Mouse (Mus musculus) ES-Bruce4 (cell line): Measurements from ENCODE around the gene Cdk17. TPM values are rescaled to one million over a fixed set of nuclear protein-coding genes. Genes with fewer than 3 reads are reported as not detected.

ENCODE experiments used
- H3K27ac ChIP-seq: 2 replicates; pipeline ENCODE4 v1.5.1; 2012; ENCODE audit warnings: low read length, inconsistent platforms; ENCODE audit not compliant: insufficient read depth
- H3K27me3 ChIP-seq: 2 replicates; pipeline ENCODE4 v1.6.1; 2012; ENCODE audit warnings: mild to moderate bottlenecking, low read length, inconsistent platforms; ENCODE audit not compliant: control insufficient read depth, poor library complexity, insufficient read depth, severe bottlenecking
- H3K36me3 ChIP-seq: 2 replicates; pipeline ENCODE4 v1.6.1; 2012; ENCODE audit warnings: inconsistent platforms, mild to moderate bottlenecking, low read length, moderate library complexity; ENCODE audit not compliant: control insufficient read depth, poor library complexity, insufficient read depth, severe bottlenecking
- H3K4me1 ChIP-seq: one replicate; pipeline ENCODE4 v1.8.1; 2011; ENCODE audit warnings: low read length; ENCODE audit not compliant: control insufficient read depth, insufficient read depth
- H3K4me3 ChIP-seq: 2 replicates; pipeline ENCODE4 v1.5.1; 2011; ENCODE audit warnings: low read depth, mild to moderate bottlenecking, low read length
- H3K9ac ChIP-seq: 2 replicates; pipeline ENCODE4 v1.6.1; 2012; ENCODE audit warnings: low read depth, mild to moderate bottlenecking, inconsistent platforms; ENCODE audit not compliant: poor library complexity, severe bottlenecking
- H3K9me3 ChIP-seq: replicated peaks from 2 replicates; pipeline ENCODE4 v1.6.1; 2012; ENCODE audit warnings: mild to moderate bottlenecking, low read length, inconsistent platforms; ENCODE audit not compliant: control insufficient read depth, poor library complexity, insufficient read depth, severe bottlenecking
- CTCF ChIP-seq: IDR thresholded peaks from one replicate; pipeline ENCODE4 v1.8.1; 2011; ENCODE audit warnings: low read depth, low read length
- EP300 ChIP-seq: IDR thresholded peaks from 2 replicates; pipeline ENCODE4 v1.6.1; 2011; ENCODE audit warnings: low read depth, low read length; ENCODE audit not compliant: insufficient read depth
- POLR2A ChIP-seq: IDR thresholded peaks from one replicate; pipeline ENCODE4 v1.8.1; 2011; ENCODE audit warnings: low read length; ENCODE audit not compliant: insufficient read depth
- polyA plus RNA-seq: library from polyadenylated mRNA; stranded (reverse); fragments of >200 nt; gene quantifications from 2 replicates; pipeline ENCODE4 v1.2.4, GENCODE M21; 2011; ENCODE audit warnings: low read depth; ENCODE audit not compliant: missing spikeins, insufficient read depth, insufficient read length

Cdk17 gene
- polyA plus RNA-seq, 1 experiment: 44.2 TPM

DNA sequence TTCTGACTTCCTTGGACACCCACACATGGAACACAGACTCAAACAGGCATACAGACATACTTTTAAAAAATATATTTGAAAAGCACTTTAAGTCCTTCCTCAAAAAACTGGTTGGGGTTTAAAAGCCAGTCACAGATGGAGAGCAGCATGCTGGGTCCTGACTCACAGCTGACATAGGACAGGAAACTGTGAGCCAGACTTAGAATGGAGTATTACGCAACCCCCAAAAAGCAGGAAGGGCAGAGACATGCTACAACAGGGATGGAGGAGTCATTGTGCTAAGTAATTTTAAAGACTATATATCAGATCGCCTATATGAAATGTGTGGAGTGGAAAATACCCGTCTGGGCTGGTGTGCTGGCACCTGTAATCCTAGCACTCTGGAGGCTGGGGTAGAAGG lies 107.7 kb downstream of the Cdk17 start:
- TF ChIP-seq POLR2A (no peak), EP300 (no peak), CTCF (no peak)
- no peaks in the 10 kb centered on the region for H3K36me3 ChIP-seq

GRCm38 (mm10) chr10:93269744-93270143 lies 109.1 kb downstream of the Cdk17 start:
- H3K27me3 ChIP-seq: no peaks in the 10 kb centered on the region
- no peak overlapping the region for H3K4me3 ChIP-seq
- H3K36me3 ChIP-seq: no peaks in the 10 kb centered on the region
- H3K9me3 ChIP-seq: no peaks in the 10 kb centered on the region
- no peak overlapping the region for H3K27ac ChIP-seq
- no peak overlapping the region for H3K9ac ChIP-seq
- TF ChIP-seq POLR2A: no peak
- TF ChIP-seq EP300: no peak
- TF ChIP-seq CTCF: no peak
- no peaks in the 10 kb centered on the region for H3K4me1 ChIP-seq

More for the DNA sequence above, 107.7 kb downstream of the Cdk17 start:
- Histone ChIP-seq H3K4me3 (no peak overlapping the region), H3K4me1 (no peaks in the 10 kb centered on the region), H3K27ac (no peak overlapping the region), H3K9me3 (no peaks in the 10 kb centered on the region), H3K27me3 (no peaks in the 10 kb centered on the region), H3K9ac (no peak overlapping the region)

DNA sequence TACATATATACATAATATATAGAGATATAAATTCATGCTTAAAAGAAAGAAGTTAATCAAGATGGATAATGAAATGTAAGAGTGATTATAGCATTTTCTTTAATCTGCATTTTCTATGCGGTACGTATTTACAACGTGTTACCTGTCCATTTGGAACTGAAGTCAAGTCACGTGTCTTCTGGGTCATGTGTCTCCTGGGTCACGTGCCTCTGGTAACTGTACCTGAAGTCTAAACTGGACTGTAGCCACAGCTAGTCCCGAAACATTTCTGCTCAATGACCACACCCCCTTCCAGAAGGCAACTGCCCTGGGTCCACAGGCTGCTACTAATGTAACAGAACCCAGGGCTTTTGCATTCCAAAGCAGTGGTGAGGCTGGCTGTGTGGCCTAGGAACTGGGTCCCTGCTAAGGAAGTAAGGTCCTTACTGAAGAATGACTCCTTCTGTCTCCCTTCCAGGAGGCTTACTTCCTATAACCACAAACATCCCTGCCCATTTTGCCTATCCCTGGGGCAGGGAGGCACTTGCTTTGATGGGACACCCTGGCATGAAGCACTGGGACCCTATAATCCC lies 110.3 kb downstream of the Cdk17 start:
- TF ChIP-seq CTCF: no peak
- TF ChIP-seq EP300: no peak
- no peak for TF ChIP-seq POLR2A
- no peak overlapping the region for H3K9ac ChIP-seq
- no peak overlapping the region for H3K27ac ChIP-seq
- H3K4me3 ChIP-seq: no peak overlapping the region
- no peaks in the 10 kb centered on the region for H3K9me3 ChIP-seq
- H3K27me3 ChIP-seq: no peaks in the 10 kb centered on the region
- H3K36me3 ChIP-seq: no peaks in the 10 kb centered on the region
- H3K4me1 ChIP-seq: peaks cover 3% of the 10 kb centered on the region

DNA sequence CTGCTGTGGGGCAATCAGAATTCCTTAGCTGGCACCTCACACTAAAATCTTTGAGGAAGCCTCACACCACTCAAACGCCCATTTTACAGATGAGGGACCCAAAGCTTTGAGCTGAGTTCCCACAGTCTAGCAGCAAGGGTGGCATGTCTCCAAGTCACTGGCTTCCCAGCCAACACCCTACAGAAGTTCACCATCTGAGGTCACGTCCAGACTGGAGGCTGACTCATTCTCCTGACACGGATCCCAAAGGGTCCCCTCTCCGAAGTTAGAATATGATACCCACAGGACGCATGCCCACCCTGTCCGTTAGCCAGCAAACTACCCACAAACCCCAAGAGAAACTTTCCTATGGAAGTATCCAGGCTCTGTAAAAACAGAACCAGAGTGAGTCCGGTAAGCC lies 111.2 kb downstream of the Cdk17 start:
- Histone ChIP-seq H3K27me3 (no peaks in the 10 kb centered on the region), H3K9me3 (no peaks in the 10 kb centered on the region), H3K4me3 (no peak overlapping the region), H3K27ac (no peak overlapping the region), H3K4me1 (peaks cover 3% of the 10 kb centered on the region), H3K36me3 (no peaks in the 10 kb centered on the region), H3K9ac (no peak overlapping the region)
- TF ChIP-seq POLR2A (no peak), CTCF (no peak), EP300 (no peak)

- Histone ChIP-seq H3K4me1 (peaks cover 3% of the 10 kb centered on the region), H3K4me3 (no peak overlapping the region), H3K27me3 (no peaks in the 10 kb centered on the region), H3K27ac (no peak overlapping the region), H3K9ac (no peak overlapping the region), H3K9me3 (no peaks in the 10 kb centered on the region), H3K36me3 (no peaks in the 10 kb centered on the region)
- TF ChIP-seq EP300: no peak
- TF ChIP-seq CTCF: no peak
- no peak for TF ChIP-seq POLR2A
Observed at GRCm38 (mm10) chr10:93272986-93273982, 112.6 kb downstream of the Cdk17 start.

GRCm38 (mm10) chr10:93274277-93274696 lies 113.6 kb downstream of the Cdk17 start:
- no peak for TF ChIP-seq EP300
- no peak for TF ChIP-seq POLR2A
- no peak for TF ChIP-seq CTCF
- Histone ChIP-seq H3K9me3 (no peaks in the 10 kb centered on the region), H3K27ac (no peak overlapping the region), H3K4me3 (no peak overlapping the region), H3K36me3 (no peaks in the 10 kb centered on the region), H3K9ac (no peak overlapping the region), H3K27me3 (no peaks in the 10 kb centered on the region), H3K4me1 (peaks cover 3% of the 10 kb centered on the region)
